Mouse (Mus musculus) spleen, adult 2 months (tissue): ENCODE data around the gene Samd14.

ENCODE experiments used
- CTCF ChIP-seq: fragments of 200-500 bp; IDR thresholded peaks from 2 replicates; pipeline ENCODE4 v1.5.1; 2011; ENCODE audit warnings: mild to moderate bottlenecking, inconsistent platforms; ENCODE audit not compliant: insufficient read depth, insufficient read length, insufficient replicate concordance; ENCODE audit errors: extremely low read depth
- POLR2A ChIP-seq: fragments of 200-500 bp; IDR thresholded peaks from 2 replicates; pipeline ENCODE4 v1.6.1; 2011; ENCODE audit warnings: low read depth, low read length, inconsistent platforms

- TF ChIP-seq CTCF (no peak), POLR2A (no peak)
These were observed 2.8 kb downstream of the Samd14 start for GRCm38 (mm10) chr11:95012487-95012886.
